ENCODE assay signal across 18 mouse cellular contexts in the genomic region with DNA sequence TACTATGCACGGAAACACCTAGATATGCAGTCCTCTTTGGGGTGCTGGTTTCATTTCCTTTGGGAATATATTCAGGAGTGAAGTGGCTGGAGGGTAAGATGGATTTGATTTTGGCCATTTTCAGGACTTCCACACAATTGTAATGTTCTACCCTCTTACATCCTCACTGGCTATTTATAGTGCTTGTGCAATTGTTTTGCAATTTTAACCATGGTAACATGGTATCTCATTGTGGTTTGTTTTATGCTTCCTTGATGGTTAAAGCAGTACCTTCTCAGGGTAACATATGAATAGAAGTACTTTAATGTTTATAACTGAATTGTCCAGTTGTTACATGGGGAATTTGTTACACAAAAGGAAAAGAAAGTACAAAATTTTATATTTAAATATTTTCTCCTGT.
DNase-seq lines count a peak whose midpoint lies in the region; ATAC-seq and TF ChIP-seq lines count a peak whose summit lies in the region.
"Had no signal": no experiment of that assay in that cellular context is flagged by ENCODE, and none has a peak within 500 bp of the region (broad histone marks: within the 10 kb centered on the region; RNA-seq: fewer than 3 reads in every experiment).

No protein-coding gene starts in this region.

- H3K27ac ChIP-seq in kidney, adult 2 months (ENCODE audit: insufficient read depth, low read depth, low read length) = no peak overlapping the region
- no peak overlapping the region for H3K27ac ChIP-seq in limb, embryonic 10.5 days

- 74% methylated on average over 1 of the region's 1 CpGs for WGBS in kidney, adult 2 months
- 89% methylated on average over 1 of the region's 1 CpGs for WGBS in limb, embryonic 10.5 days

- no peaks in the 10 kb centered on the region for H3K9me3 ChIP-seq in limb, embryonic 10.5 days (replicated peaks)
- H3K9me3 ChIP-seq: embryonic facial prominence, embryonic 15.5 days had no signal

- ATAC-seq in activated CD4-positive, CD25-positive, alpha-beta regulatory T cell, adult 4 months = peak; percentile 69
- peak; percentile 88 for ATAC-seq in megakaryocyte, adult 5-6 weeks (ENCODE audit: poor library complexity, severe bottlenecking)
- ATAC-seq: hindbrain, embryonic 16.5 days had no signal

- no peaks in the 10 kb centered on the region for H3K36me3 ChIP-seq in kidney, adult 2 months (ENCODE audit: control insufficient read depth, insufficient read depth, low read length)
- H3K36me3 ChIP-seq in limb, embryonic 10.5 days = no peaks in the 10 kb centered on the region
- H3K36me3 ChIP-seq: embryonic facial prominence, embryonic 15.5 days had no signal

- no peaks in the 10 kb centered on the region for H3K27me3 ChIP-seq in kidney, adult 2 months (replicated peaks; ENCODE audit: control insufficient read depth, insufficient read depth, low read length)
- H3K27me3 ChIP-seq in limb, embryonic 10.5 days (ENCODE audit: low read depth, poor library complexity, severe bottlenecking) = no peaks in the 10 kb centered on the region
- H3K27me3 ChIP-seq: embryonic facial prominence, embryonic 15.5 days had no signal

- DNase-seq in kidney, adult 2 months = peak; percentile 11
- DNase-seq in kidney, adult 8-10 months = no peak
- DNase-seq in CD4-positive helper T cell, adult 2 months (ENCODE audit: low read depth, low spot score) = peak; percentile 27
- no peak for DNase-seq in limb, embryonic 10.5 days (ENCODE audit: low spot score)
- DNase-seq in thymus, adult 18-20 months = no peak
- no peak for DNase-seq in neural tube, embryonic 10.5 days (ENCODE audit: extremely low spot score, low spot score)
- DNase-seq: adrenal gland, postnatal 25 days; cerebellum, adult 9-11 months; embryo, embryonic 11 days; gastrocnemius, postnatal 25 days; kidney, adult 18-20 months; lung, adult 2 months; right cerebral cortex, postnatal 4 days; thymus, postnatal 4 days had no signal

- no peak overlapping the region for H3K4me3 ChIP-seq in kidney, adult 2 months (ENCODE audit: insufficient read depth, low read depth, low read length)
- H3K4me3 ChIP-seq in limb, embryonic 10.5 days = no peak overlapping the region
- H3K4me3 ChIP-seq: embryonic facial prominence, embryonic 15.5 days had no signal

- TF ChIP-seq POLR2A in kidney, adult 2 months (IDR thresholded peaks at IDR 0.05; ENCODE audit: low read depth, low read length) = no peak

- H3K4me1 ChIP-seq in kidney, adult 2 months (ENCODE audit: control insufficient read depth, insufficient read depth, low read length) = no peaks in the 10 kb centered on the region
- H3K4me1 ChIP-seq in limb, embryonic 10.5 days = no peaks in the 10 kb centered on the region

- TF ChIP-seq CTCF in kidney, adult 2 months (conservative IDR thresholded peaks at IDR 0.05; ENCODE audit: insufficient read depth, insufficient read length, low read depth, low read length) = no peak

Comparison
In these comparisons a context has a peak if more than half of its experiments do, and no peak if none do; other contexts are left out.
1. DNase-seq: peak in kidney, adult 2 months (single experiment) and CD4-positive helper T cell, adult 2 months (single experiment); none in kidney, adult 8-10 months (0 of 2), limb, embryonic 10.5 days (single experiment), thymus, adult 18-20 months (0 of 2) and neural tube, embryonic 10.5 days (single experiment).